8 mouse cellular contexts compared by ENCODE assay signal in genomic region chr19:46761247-46761946, GRCm38 (mm10). TPM values are rescaled to one million over a fixed set of nuclear protein-coding genes. Genes with fewer than 3 reads are reported as not detected.
DNase-seq lines count a peak whose midpoint lies in the region; ATAC-seq lines count a peak whose summit lies in the region.

TSS of gene Cnnm2 (plus strand) at chr19:46761596.

- peaks cover 7% of the 10 kb centered on the region; the same call in 1 of the 2 replicates for H3K4me1 ChIP-seq in brown adipose tissue, adult 24 weeks (ENCODE audit: control insufficient read depth, insufficient read depth, insufficient read length, low read length)
- H3K4me1 ChIP-seq in heart, embryonic 13.5 days = peaks cover 29% of the 10 kb centered on the region
- peaks cover 49% of the 10 kb centered on the region for H3K4me1 ChIP-seq in liver, embryonic 12.5 days
- peaks cover 13% of the 10 kb centered on the region for H3K4me1 ChIP-seq in stomach, embryonic 15.5 days

- peaks cover 18% of the 10 kb centered on the region; the same call in 1 of the 2 replicates for H3K27me3 ChIP-seq in heart, embryonic 13.5 days (replicated peaks)
- H3K27me3 ChIP-seq in liver, embryonic 12.5 days (replicated peaks) = peaks cover 66% of the 10 kb centered on the region
- H3K27me3 ChIP-seq in stomach, embryonic 15.5 days (replicated peaks) = peaks cover 17% of the 10 kb centered on the region

- peak within 1 kb of the TSS; percentile 24 for H3K27ac ChIP-seq in brown adipose tissue, adult 24 weeks (replicated peaks; ENCODE audit: low read depth, low read length)
- H3K27ac ChIP-seq in heart, embryonic 13.5 days (replicated peaks) = peak within 1 kb of the TSS; percentile 63
- peak within 1 kb of the TSS; percentile 78 for H3K27ac ChIP-seq in liver, embryonic 12.5 days
- peak within 1 kb of the TSS; percentile 78 for H3K27ac ChIP-seq in stomach, embryonic 15.5 days

- H3K4me3 ChIP-seq in brown adipose tissue, adult 24 weeks (ENCODE audit: insufficient read depth, low read depth, low read length) = peak within 1 kb of the TSS; percentile 84
- peak within 1 kb of the TSS; percentile 83 for H3K4me3 ChIP-seq in heart, embryonic 13.5 days
- H3K4me3 ChIP-seq in liver, embryonic 12.5 days = peak within 1 kb of the TSS; percentile 92
- H3K4me3 ChIP-seq in stomach, embryonic 15.5 days (replicated peaks) = peak within 1 kb of the TSS; percentile 94

- peak within 1 kb of the TSS; percentile 86 for H3K9ac ChIP-seq in heart, embryonic 13.5 days
- H3K9ac ChIP-seq in liver, embryonic 12.5 days = peak within 1 kb of the TSS; percentile 88
- H3K9ac ChIP-seq in stomach, embryonic 15.5 days = peak within 1 kb of the TSS; percentile 54

- H3K36me3 ChIP-seq in heart, embryonic 13.5 days = no peaks in the 10 kb centered on the region
- H3K36me3 ChIP-seq in liver, embryonic 12.5 days = no peaks in the 10 kb centered on the region
- H3K36me3 ChIP-seq in stomach, embryonic 15.5 days = no peaks in the 10 kb centered on the region

- DNase-seq in CD4-positive, CD25-positive, alpha-beta regulatory T cell, adult 2 months (ENCODE audit: low read depth, low spot score) = peak; percentile 100
- DNase-seq in fat pad, adult 2 months (ENCODE audit: extremely low read depth, low read depth, low spot score) = peak; percentile 92
- peak; percentile 100 for DNase-seq in kidney, postnatal 10 days
- peak; percentile 99 for DNase-seq in natural killer cell, adult 2 months (ENCODE audit: low spot score in 2 of 2)

- peak; percentile 97 for ATAC-seq in heart, embryonic 13.5 days (ENCODE audit: extremely low read depth, insufficient number of reproducible peaks, low FRiP score, low TSS enrichment)
- ATAC-seq in liver, embryonic 12.5 days = peak; percentile 94
- ATAC-seq in stomach, embryonic 15.5 days (ENCODE audit: insufficient read depth, low FRiP score, low read depth) = peak; percentile 98

- H3K4me2 ChIP-seq in heart, embryonic 13.5 days = peak within 1 kb of the TSS; percentile 100
- H3K4me2 ChIP-seq in liver, embryonic 12.5 days = peak within 1 kb of the TSS; percentile 100
- H3K4me2 ChIP-seq in stomach, embryonic 15.5 days = peak within 1 kb of the TSS; percentile 100

- WGBS in heart, embryonic 13.5 days = under 1% methylated on average over 59 of the region's 59 CpGs
- WGBS in liver, embryonic 12.5 days (ENCODE audit: insufficient replicate concordance) = under 1% methylated on average over 56 of the region's 59 CpGs
- WGBS in stomach, embryonic 15.5 days = under 1% methylated on average over 59 of the region's 59 CpGs

- H3K9me3 ChIP-seq in heart, embryonic 13.5 days = no peaks in the 10 kb centered on the region
- no peaks in the 10 kb centered on the region for H3K9me3 ChIP-seq in liver, embryonic 12.5 days (replicated peaks)
- H3K9me3 ChIP-seq in stomach, embryonic 15.5 days = no peaks in the 10 kb centered on the region

RNA-seq across cellular contexts. Expression of gene Cnnm2, which starts in this region (rescaled TPM):
- polyA plus RNA-seq in brown adipose tissue, adult 24 weeks (2012; ENCODE audit: insufficient read depth, insufficient read length, missing spikeins) = 27.5 and 28.7 TPM in 2 replicates
- polyA plus RNA-seq in heart, embryonic 13.5 days (2015; fragmentation: Nextera tagmentation; extraction: Ambion mirVana) = 2.4 and 2.5 TPM in 2 replicates
- polyA plus RNA-seq in liver, embryonic 12.5 days (2016; fragmentation: Nextera tagmentation; extraction: Ambion mirVana) = 1.6 and 2.5 TPM in 2 replicates
- polyA plus RNA-seq in stomach, embryonic 15.5 days (2015; fragmentation: Nextera tagmentation; extraction: Ambion mirVana) = 3.1 and 3.9 TPM in 2 replicates

Comparison
In these comparisons a context has a peak if more than half of its experiments do, and no peak if none do; other contexts are left out.
1. Peak in every context shown above with its lines: DNase-seq, ATAC-seq, H3K4me3 ChIP-seq and H3K27ac ChIP-seq.
2. H3K27ac ChIP-seq: peak in every context shown above with its lines; median percentile 78 in liver, embryonic 12.5 days; 78 in stomach, embryonic 15.5 days; 63 in heart, embryonic 13.5 days; 24 in brown adipose tissue, adult 24 weeks.